Mouse (Mus musculus): ENCODE data around the gene Cdkn2b. TPM values are rescaled to one million over a fixed set of nuclear protein-coding genes. Genes with fewer than 3 reads are reported as not detected.

The Cdkn2b gene
- polyA plus RNA-seq (2012; ENCODE audit: insufficient read depth, insufficient read length, low replicate concordance, missing spikeins) = not detected in 2 replicates

GRCm38 (mm10) chr4:89310491-89311254 is at the start of gene Cdkn2b:
Gene Cdkn2b (minus strand): TSS chr4:89311039.
- Histone ChIP-seq H3K4me1 (ENCODE audit: control insufficient read depth, insufficient read depth, low read length) (peaks cover 9% of the 10 kb centered on the region), H3K4me3 (ENCODE audit: insufficient read depth, low read depth, low read length) (peak within 1 kb of the TSS; percentile 52), H3K27ac (ENCODE audit: insufficient read depth, low read depth, low read length) (no peak within 1 kb of the TSS)
- TF ChIP-seq POLR2A (IDR thresholded peaks at IDR 0.05; ENCODE audit: insufficient read depth, low read depth, low read length) (no peak), CTCF (IDR thresholded peaks at IDR 0.05; ENCODE audit: insufficient read depth, low read depth, low read length) (peak; percentile 71)
- whole genome bisulfite sequencing = 1% methylated on average over 61 of the region's 61 CpGs

GRCm38 (mm10) chr4:89360349-89360748 is 49.5 kb upstream of the Cdkn2b start:
- no peak overlapping the region for H3K4me3 ChIP-seq (ENCODE audit: insufficient read depth, low read depth, low read length)
- 67% methylated on average over 3 of the region's 3 CpGs for WGBS
- TF ChIP-seq POLR2A (IDR thresholded peaks at IDR 0.05; ENCODE audit: insufficient read depth, low read depth, low read length) (no peak), CTCF (IDR thresholded peaks at IDR 0.05; ENCODE audit: insufficient read depth, low read depth, low read length) (no peak)

GRCm38 (mm10) chr4:89359506-89359905 is 48.7 kb upstream of the Cdkn2b start:
- no peak for TF ChIP-seq CTCF (IDR thresholded peaks at IDR 0.05; ENCODE audit: insufficient read depth, low read depth, low read length)
- TF ChIP-seq POLR2A (IDR thresholded peaks at IDR 0.05; ENCODE audit: insufficient read depth, low read depth, low read length) = no peak
- no peak overlapping the region for H3K4me3 ChIP-seq (ENCODE audit: insufficient read depth, low read depth, low read length)
- no peaks in the 10 kb centered on the region for H3K4me1 ChIP-seq (ENCODE audit: control insufficient read depth, insufficient read depth, low read length)
- WGBS = 89% methylated on average over 6 of the region's 6 CpGs
- H3K27ac ChIP-seq (ENCODE audit: insufficient read depth, low read depth, low read length) = no peak overlapping the region

More at GRCm38 (mm10) chr4:89360349-89360748, 49.5 kb upstream of the Cdkn2b start:
- Histone ChIP-seq H3K4me1 (ENCODE audit: control insufficient read depth, insufficient read depth, low read length) (no peaks in the 10 kb centered on the region), H3K27ac (ENCODE audit: insufficient read depth, low read depth, low read length) (no peak overlapping the region)

GRCm38 (mm10) chr4:89353935-89354334 is 43.1 kb upstream of the Cdkn2b start:
- TF ChIP-seq CTCF (IDR thresholded peaks at IDR 0.05; ENCODE audit: insufficient read depth, low read depth, low read length) (no peak), POLR2A (IDR thresholded peaks at IDR 0.05; ENCODE audit: insufficient read depth, low read depth, low read length) (no peak)
- Histone ChIP-seq H3K4me3 (ENCODE audit: insufficient read depth, low read depth, low read length) (no peak overlapping the region), H3K27ac (ENCODE audit: insufficient read depth, low read depth, low read length) (no peak overlapping the region), H3K4me1 (ENCODE audit: control insufficient read depth, insufficient read depth, low read length) (no peaks in the 10 kb centered on the region)
- 41% methylated on average over 9 of the region's 9 CpGs for WGBS

- H3K27ac ChIP-seq (ENCODE audit: insufficient read depth, low read depth, low read length) = no peak overlapping the region
- H3K4me3 ChIP-seq (ENCODE audit: insufficient read depth, low read depth, low read length) = no peak overlapping the region
- H3K4me1 ChIP-seq (ENCODE audit: control insufficient read depth, insufficient read depth, low read length) = no peaks in the 10 kb centered on the region
- no peak for TF ChIP-seq CTCF (IDR thresholded peaks at IDR 0.05; ENCODE audit: insufficient read depth, low read depth, low read length)
- no peak for TF ChIP-seq POLR2A (IDR thresholded peaks at IDR 0.05; ENCODE audit: insufficient read depth, low read depth, low read length)
- 78% methylated on average over 3 of the region's 3 CpGs for WGBS
These were observed 42.3 kb upstream of the Cdkn2b start for GRCm38 (mm10) chr4:89353071-89353582.

- TF ChIP-seq CTCF (IDR thresholded peaks at IDR 0.05; ENCODE audit: insufficient read depth, low read depth, low read length) (no peak), POLR2A (IDR thresholded peaks at IDR 0.05; ENCODE audit: insufficient read depth, low read depth, low read length) (no peak)
- no peaks in the 10 kb centered on the region for H3K4me1 ChIP-seq (ENCODE audit: control insufficient read depth, insufficient read depth, low read length)
- WGBS = 61% methylated on average over 5 of the region's 5 CpGs
- H3K27ac ChIP-seq (ENCODE audit: insufficient read depth, low read depth, low read length) = no peak overlapping the region
- H3K4me3 ChIP-seq (ENCODE audit: insufficient read depth, low read depth, low read length) = no peak overlapping the region
These were observed 40.6 kb upstream of the Cdkn2b start for GRCm38 (mm10) chr4:89351474-89351873.

- Histone ChIP-seq H3K4me3 (ENCODE audit: insufficient read depth, low read depth, low read length) (no peak overlapping the region), H3K4me1 (ENCODE audit: control insufficient read depth, insufficient read depth, low read length) (no peaks in the 10 kb centered on the region), H3K27ac (ENCODE audit: insufficient read depth, low read depth, low read length) (no peak overlapping the region)
- TF ChIP-seq POLR2A (IDR thresholded peaks at IDR 0.05; ENCODE audit: insufficient read depth, low read depth, low read length) = no peak
- TF ChIP-seq CTCF (IDR thresholded peaks at IDR 0.05; ENCODE audit: insufficient read depth, low read depth, low read length) = no peak
- WGBS = 73% methylated on average over 6 of the region's 6 CpGs
These were observed 40.2 kb upstream of the Cdkn2b start for GRCm38 (mm10) chr4:89350938-89351451.

GRCm38 (mm10) chr4:89350391-89350790 is 39.6 kb upstream of the Cdkn2b start:
- no peaks in the 10 kb centered on the region for H3K4me1 ChIP-seq (ENCODE audit: control insufficient read depth, insufficient read depth, low read length)
- no peak for TF ChIP-seq POLR2A (IDR thresholded peaks at IDR 0.05; ENCODE audit: insufficient read depth, low read depth, low read length)
- H3K27ac ChIP-seq (ENCODE audit: insufficient read depth, low read depth, low read length) = no peak overlapping the region
- H3K4me3 ChIP-seq (ENCODE audit: insufficient read depth, low read depth, low read length) = no peak overlapping the region
- 65% methylated on average over 9 of the region's 9 CpGs for WGBS

GRCm38 (mm10) chr4:89348842-89349241 is 38.0 kb upstream of the Cdkn2b start:
- whole genome bisulfite sequencing = 69% methylated on average over 5 of the region's 5 CpGs

More at GRCm38 (mm10) chr4:89348842-89349241, 38.0 kb upstream of the Cdkn2b start:
- TF ChIP-seq CTCF (IDR thresholded peaks at IDR 0.05; ENCODE audit: insufficient read depth, low read depth, low read length) = no peak
- TF ChIP-seq POLR2A (IDR thresholded peaks at IDR 0.05; ENCODE audit: insufficient read depth, low read depth, low read length) = no peak
- Histone ChIP-seq H3K27ac (ENCODE audit: insufficient read depth, low read depth, low read length) (no peak overlapping the region), H3K4me1 (ENCODE audit: control insufficient read depth, insufficient read depth, low read length) (no peaks in the 10 kb centered on the region), H3K4me3 (ENCODE audit: insufficient read depth, low read depth, low read length) (no peak overlapping the region)
